Mouse (Mus musculus) stomach, embryonic 16.5 days (tissue): ENCODE measurements around the gene Pkig. TPM values are rescaled to one million over a fixed set of nuclear protein-coding genes. Genes with fewer than 3 reads are reported as not detected.

Source experiments
- ATAC-seq: fragments of 200-750 bp; cut with Nextera tagmentation; 2 replicates; pipeline ENCODE4 v1.8.0; 2017; ENCODE audit warnings: moderate number of reproducible peaks, moderate TSS enrichment; ENCODE audit not compliant: insufficient read depth, low FRiP score
- H3K27ac ChIP-seq: fragments of 300-500 bp; sonication (generic); 2 replicates; pipeline ENCODE4 v1.5.1; 2014; ENCODE audit warnings: low read length
- H3K27me3 ChIP-seq: fragments of 300-500 bp; sonication (generic); 2 replicates; pipeline ENCODE4 v1.6.1; 2014; ENCODE audit warnings: low read length, control low read depth, mixed read lengths; ENCODE audit not compliant: control insufficient read depth, insufficient read depth
- H3K36me3 ChIP-seq: fragments of 300-500 bp; sonication (generic); 2 replicates; pipeline ENCODE4 v1.6.1; 2014; ENCODE audit warnings: low read length; ENCODE audit not compliant: control insufficient read depth, insufficient read depth
- H3K4me1 ChIP-seq: fragments of 300-500 bp; sonication (generic); 2 replicates; pipeline ENCODE4 v1.6.1; 2014; ENCODE audit warnings: low read length, control low read depth, mixed read lengths; ENCODE audit not compliant: control insufficient read depth, insufficient read depth
- H3K4me2 ChIP-seq: fragments of 300-500 bp; sonication (generic); 2 replicates; pipeline ENCODE4 v1.6.1; 2014; ENCODE audit warnings: low read depth, low read length, mixed read lengths
- H3K4me3 ChIP-seq: fragments of 300-500 bp; sonication (generic); replicated peaks from 2 replicates; pipeline ENCODE4 v1.5.1; 2014; ENCODE audit warnings: mild to moderate bottlenecking, low read length
- H3K9ac ChIP-seq: fragments of 300-500 bp; sonication (generic); 2 replicates; pipeline ENCODE4 v1.6.1; 2014; ENCODE audit warnings: low read length
- H3K9me3 ChIP-seq: fragments of 300-500 bp; sonication (generic); replicated peaks from 2 replicates; pipeline ENCODE4 v1.6.1; 2016; ENCODE audit warnings: low read length, control low read depth; ENCODE audit not compliant: control insufficient read depth
- WGBS: fragments of 180-500 bp; shearing (Covaris S2); extraction: QIAGEN DNeasy Blood & Tissue Kit; methylation state at CpG from one replicate; pipeline ENCODE4 v1.1.7; 2014; 5-methylcytosine and 5-hydroxymethylcytosine counted together
- polyA plus RNA-seq: library from polyadenylated mRNA; unstranded; fragments of >200 nt; fragmentation: Nextera tagmentation; extraction: Ambion mirVana; gene quantifications from 2 replicates; pipeline ENCODE4 v1.2.1, GENCODE M21; 2015

Gene Pkig
- polyA plus RNA-seq, 1 experiment from 2014 or later, result 107 TPM

DNA sequence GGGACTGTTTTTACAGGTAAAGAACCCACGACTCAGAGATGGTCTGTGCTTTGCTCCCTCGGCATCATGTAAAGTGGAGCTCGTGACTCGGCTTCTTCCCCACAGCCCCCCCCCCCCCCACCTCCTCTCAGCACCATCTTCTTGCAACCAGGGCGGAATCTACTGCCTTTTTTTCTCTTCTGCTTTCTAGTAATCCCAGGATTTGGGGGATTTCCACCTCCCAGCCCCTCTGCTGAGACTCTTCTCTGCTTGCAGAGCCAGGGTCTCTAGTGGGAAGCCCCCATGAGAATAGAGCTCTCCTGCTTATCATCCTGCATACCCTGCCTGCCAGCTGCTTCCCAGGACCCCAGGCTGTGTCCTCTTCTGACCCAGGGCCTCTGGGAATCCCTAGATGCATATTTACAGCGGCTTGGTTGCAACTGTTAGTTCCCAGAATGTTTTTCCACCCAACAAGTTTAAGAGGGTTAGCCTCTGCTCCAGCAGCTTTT is 50.6 kb downstream of the Pkig start:
- no peak for ATAC-seq
- no peak overlapping the region for H3K4me3 ChIP-seq
- H3K4me2 ChIP-seq, result no peak overlapping the region
- H3K9me3 ChIP-seq, result no peaks in the 10 kb centered on the region
- no peak overlapping the region for H3K9ac ChIP-seq
- H3K4me1 ChIP-seq, result peaks cover 4% of the 10 kb centered on the region; the same call in 1 of the 2 replicates
- no peaks in the 10 kb centered on the region for H3K27me3 ChIP-seq
- no peaks in the 10 kb centered on the region for H3K36me3 ChIP-seq
- no peak overlapping the region for H3K27ac ChIP-seq
- 86% methylated on average over 6 of the region's 6 CpGs for WGBS

- H3K4me1 ChIP-seq, result peaks cover 4% of the 10 kb centered on the region; the same call in 1 of the 2 replicates
- no peak for ATAC-seq
- WGBS, result 91% methylated on average over 9 of the region's 9 CpGs
- no peaks in the 10 kb centered on the region for H3K27me3 ChIP-seq
- no peak overlapping the region for H3K27ac ChIP-seq
- no peak overlapping the region for H3K4me3 ChIP-seq
- no peaks in the 10 kb centered on the region for H3K36me3 ChIP-seq
- no peak overlapping the region for H3K4me2 ChIP-seq
- no peak overlapping the region for H3K9ac ChIP-seq
- no peaks in the 10 kb centered on the region for H3K9me3 ChIP-seq
These were observed 51.8 kb downstream of the Pkig start for GRCm38 (mm10) chr2:163710000-163710399.

GRCm38 (mm10) chr2:163710606-163711159 is 52.5 kb downstream of the Pkig start:
- H3K9ac ChIP-seq, result no peak overlapping the region
- WGBS, result 64% methylated on average over 5 of the region's 5 CpGs
- H3K9me3 ChIP-seq, result no peaks in the 10 kb centered on the region
- no peak for ATAC-seq
- H3K4me2 ChIP-seq, result no peak overlapping the region
- H3K4me3 ChIP-seq, result no peak overlapping the region
- peaks cover 4% of the 10 kb centered on the region; the same call in 1 of the 2 replicates for H3K4me1 ChIP-seq
- H3K27me3 ChIP-seq, result no peaks in the 10 kb centered on the region
- H3K27ac ChIP-seq, result no peak overlapping the region
- no peaks in the 10 kb centered on the region for H3K36me3 ChIP-seq

GRCm38 (mm10) chr2:163711368-163711868 is 53.2 kb downstream of the Pkig start:
- Histone ChIP-seq H3K4me1 (peaks cover 4% of the 10 kb centered on the region; the same call in 1 of the 2 replicates), H3K9me3 (no peaks in the 10 kb centered on the region), H3K4me3 (no peak overlapping the region), H3K4me2 (no peak overlapping the region), H3K27me3 (no peaks in the 10 kb centered on the region), H3K9ac (no peak overlapping the region), H3K36me3 (no peaks in the 10 kb centered on the region), H3K27ac (no peak overlapping the region)
- ATAC-seq, result no peak
- 86% methylated on average over 8 of the region's 8 CpGs for WGBS

DNA sequence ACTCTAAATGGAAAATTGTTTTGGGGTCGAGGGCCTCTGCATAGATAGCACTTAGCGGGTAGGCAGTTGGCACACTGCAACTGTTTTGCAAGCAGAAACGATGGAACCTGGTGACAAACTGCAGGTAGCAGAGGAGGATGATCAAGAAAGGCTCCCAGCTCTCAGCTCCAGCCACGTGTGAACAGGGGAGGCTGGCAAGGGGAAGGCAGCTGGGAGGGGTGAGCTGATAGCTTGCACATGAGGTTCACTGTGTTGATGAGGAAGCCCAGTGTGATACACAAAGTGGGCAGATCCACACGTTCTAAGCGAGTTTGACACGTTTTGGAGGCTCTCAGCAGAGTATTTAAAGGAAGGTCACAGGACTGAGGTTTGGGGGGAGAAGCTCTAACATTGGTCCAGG is 54.3 kb downstream of the Pkig start:
- no peak overlapping the region for H3K27ac ChIP-seq
- H3K4me2 ChIP-seq, result no peak overlapping the region
- ATAC-seq, result no peak
- WGBS, result 67% methylated on average over 7 of the region's 7 CpGs
- peaks cover 4% of the 10 kb centered on the region; the same call in 1 of the 2 replicates for H3K4me1 ChIP-seq
- no peak overlapping the region for H3K9ac ChIP-seq
- no peaks in the 10 kb centered on the region for H3K27me3 ChIP-seq
- H3K4me3 ChIP-seq, result no peak overlapping the region
- H3K36me3 ChIP-seq, result no peaks in the 10 kb centered on the region
- no peaks in the 10 kb centered on the region for H3K9me3 ChIP-seq

DNA sequence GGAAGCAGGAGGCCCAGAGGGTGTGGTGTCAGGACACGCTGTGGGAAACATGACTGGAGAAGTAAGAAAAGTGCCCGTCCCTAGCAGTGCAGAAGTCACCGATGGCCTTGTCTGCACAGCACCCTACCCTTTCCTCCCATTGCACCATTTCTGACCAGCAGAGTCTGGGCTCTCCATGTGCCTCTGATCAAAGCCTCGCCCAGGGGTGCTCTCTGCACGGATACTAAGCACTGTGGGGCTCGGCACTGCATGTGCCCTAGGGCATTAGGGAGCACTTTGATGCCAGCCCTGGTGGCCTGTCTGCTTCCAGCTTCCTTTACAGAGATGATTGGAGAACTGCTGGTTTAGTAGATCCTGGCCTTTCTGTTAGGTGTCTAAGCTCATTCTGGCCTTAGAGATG is 54.7 kb downstream of the Pkig start:
- Histone ChIP-seq H3K4me1 (peaks cover 4% of the 10 kb centered on the region; the same call in 1 of the 2 replicates), H3K9me3 (no peaks in the 10 kb centered on the region), H3K4me3 (no peak overlapping the region), H3K4me2 (no peak overlapping the region), H3K27me3 (no peaks in the 10 kb centered on the region), H3K36me3 (no peaks in the 10 kb centered on the region), H3K27ac (peak overlapping the region; percentile 26; the same call in 1 of the 2 replicates), H3K9ac (peak overlapping the region; percentile 5; the same call in 1 of the 2 replicates)
- 80% methylated on average over 6 of the region's 6 CpGs for WGBS
- no peak for ATAC-seq

DNA sequence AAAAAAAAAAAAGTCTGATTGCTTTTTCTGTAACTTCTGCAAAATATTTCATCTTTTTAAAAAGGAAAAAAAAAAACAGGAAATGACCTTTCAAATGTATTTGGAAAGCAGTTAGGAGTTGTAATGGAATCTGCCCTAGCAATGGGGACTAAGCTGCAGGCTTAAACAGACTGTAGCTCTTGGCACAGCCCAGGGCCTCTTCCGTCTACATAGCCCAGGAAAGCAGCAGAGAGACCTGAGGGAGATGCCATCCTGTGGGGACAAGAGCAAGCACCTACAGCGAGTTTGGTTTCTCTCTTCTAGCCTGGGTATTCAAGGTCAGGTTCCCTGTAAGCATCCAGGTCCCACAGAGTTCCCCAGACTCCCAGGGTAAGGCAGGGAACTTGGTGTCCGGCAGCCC is 55.2 kb downstream of the Pkig start:
- H3K27me3 ChIP-seq, result no peaks in the 10 kb centered on the region
- H3K9ac ChIP-seq, result no peak overlapping the region
- peak overlapping the region; percentile 17; the same call in 1 of the 2 replicates for H3K27ac ChIP-seq
- peaks cover 4% of the 10 kb centered on the region; the same call in 1 of the 2 replicates for H3K4me1 ChIP-seq
- H3K9me3 ChIP-seq, result no peaks in the 10 kb centered on the region
- H3K36me3 ChIP-seq, result no peaks in the 10 kb centered on the region
- no peak overlapping the region for H3K4me3 ChIP-seq
- no peak overlapping the region for H3K4me2 ChIP-seq
- WGBS, result 83% methylated on average over 3 of the region's 3 CpGs
- no peak for ATAC-seq

DNA sequence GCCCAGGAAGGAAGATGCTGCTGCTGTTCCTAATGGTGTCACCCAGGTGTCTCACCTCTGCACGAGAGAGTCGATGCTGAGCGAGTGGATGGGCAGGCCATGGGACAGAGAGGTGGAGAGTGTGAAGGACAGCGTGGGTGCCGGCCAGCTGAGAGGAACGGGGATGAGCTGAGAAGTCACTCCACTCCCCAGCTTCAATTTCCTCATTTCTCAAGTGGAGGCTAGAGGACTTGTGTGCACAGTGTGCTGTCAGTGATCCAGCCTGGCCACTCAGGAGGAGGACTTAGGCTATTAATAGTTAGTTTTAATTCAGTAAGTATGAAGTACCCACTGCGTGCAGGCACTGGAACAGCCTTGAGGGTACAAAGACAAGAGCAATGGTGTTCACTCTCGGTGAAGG is 58.3 kb downstream of the Pkig start:
- WGBS, result 53% methylated on average over 8 of the region's 8 CpGs
- no peak for ATAC-seq
- peaks cover 3% of the 10 kb centered on the region; the same call in 1 of the 2 replicates for H3K36me3 ChIP-seq
- no peak overlapping the region for H3K4me2 ChIP-seq
- peaks cover 3% of the 10 kb centered on the region for H3K4me1 ChIP-seq
- no peaks in the 10 kb centered on the region for H3K27me3 ChIP-seq
- no peak overlapping the region for H3K4me3 ChIP-seq
- H3K9me3 ChIP-seq, result no peaks in the 10 kb centered on the region
- no peak overlapping the region; the same call in 1 of the 2 replicates for H3K9ac ChIP-seq
- H3K27ac ChIP-seq, result no peak overlapping the region

GRCm38 (mm10) chr2:163716853-163717252 is 58.7 kb downstream of the Pkig start:
- no peak overlapping the region for H3K4me3 ChIP-seq
- H3K27me3 ChIP-seq, result no peaks in the 10 kb centered on the region
- peaks cover 3% of the 10 kb centered on the region for H3K4me1 ChIP-seq
- no peak for ATAC-seq
- peaks cover 4% of the 10 kb centered on the region; the same call in 1 of the 2 replicates for H3K36me3 ChIP-seq
- no peak overlapping the region for H3K4me2 ChIP-seq
- H3K9ac ChIP-seq, result no peak overlapping the region
- no peak overlapping the region for H3K27ac ChIP-seq
- no peaks in the 10 kb centered on the region for H3K9me3 ChIP-seq
- WGBS, result 35% methylated on average over 6 of the region's 6 CpGs
